25 mouse cellular contexts compared by ENCODE assay signal in genomic region chr10:125800572-125801114, GRCm38 (mm10).
DNase-seq lines count a peak whose midpoint lies in the region; ATAC-seq lines count a peak whose summit lies in the region.
"Had no signal": no experiment of that assay in that cellular context is flagged by ENCODE, and none has a peak within 500 bp of the region (broad histone marks: within the 10 kb centered on the region; RNA-seq: fewer than 3 reads in every experiment).

No protein-coding gene starts in this region.

- WGBS in midbrain, embryonic 10.5 days: 40% methylated on average over 2 of the region's 2 CpGs
- WGBS in midbrain, embryonic 16.5 days: 31% methylated on average over 2 of the region's 2 CpGs

- H3K4me3 ChIP-seq in midbrain, embryonic 10.5 days: no peak overlapping the region
- H3K4me3 ChIP-seq in midbrain, embryonic 16.5 days (ENCODE audit: low read depth, low read length): no peak overlapping the region
- H3K4me3 ChIP-seq: embryonic facial prominence, embryonic 12.5 days; forebrain, embryonic 15.5 days; heart, embryonic 13.5 days; left cerebral cortex, adult 2 months; midbrain, embryonic 13.5 days; myocyte had no signal

- H3K36me3 ChIP-seq in midbrain, embryonic 10.5 days: no peaks in the 10 kb centered on the region
- H3K36me3 ChIP-seq in midbrain, embryonic 16.5 days (ENCODE audit: control insufficient read depth, insufficient read depth, low read length): no peaks in the 10 kb centered on the region
- H3K36me3 ChIP-seq: embryonic facial prominence, embryonic 12.5 days; forebrain, embryonic 15.5 days; heart, embryonic 13.5 days; midbrain, embryonic 13.5 days had no signal

- H3K27ac ChIP-seq in midbrain, embryonic 10.5 days (replicated peaks): 0 out of 2 replicates have a peak overlapping the region, but pooled peaks have one; percentile 7
- no peak overlapping the region for H3K27ac ChIP-seq in midbrain, embryonic 16.5 days (ENCODE audit: low read length)
- H3K27ac ChIP-seq: embryonic facial prominence, embryonic 12.5 days; forebrain, embryonic 15.5 days; heart, embryonic 13.5 days; left cerebral cortex, adult 2 months; midbrain, embryonic 13.5 days had no signal

- no peaks in the 10 kb centered on the region for H3K27me3 ChIP-seq in midbrain, embryonic 10.5 days (ENCODE audit: low read depth, poor library complexity, severe bottlenecking)
- no peaks in the 10 kb centered on the region for H3K27me3 ChIP-seq in midbrain, embryonic 16.5 days (ENCODE audit: control insufficient read depth, insufficient read depth, low read depth, low read length)
- H3K27me3 ChIP-seq: embryonic facial prominence, embryonic 12.5 days; forebrain, embryonic 15.5 days; midbrain, embryonic 13.5 days had no signal

- DNase-seq in midbrain, embryonic 10.5 days (ENCODE audit: low spot score): no peak
- peak; percentile 58 for DNase-seq in R1 (ENCODE audit: low read depth, low spot score)
- peak; percentile 88 for DNase-seq in gonadal fat pad, adult 2 months (ENCODE audit: low read depth)
- DNase-seq in retina, postnatal 1 day: peak; percentile 64
- DNase-seq in gastrocnemius, postnatal 4 days (ENCODE audit: low spot score in 2 of 2): no peak
- DNase-seq: adrenal gland, postnatal 36 days; cerebellum, adult 18-20 months; cerebellum, postnatal 25 days; heart, adult 18-20 months; heart, postnatal 4 days; kidney, adult 9 months; kidney, postnatal 25 days; lung, adult 2 months; lung, postnatal 36 days; right cerebral cortex, postnatal 4 days; thymus, postnatal 14 days had no signal

- no peak overlapping the region for H3K9ac ChIP-seq in midbrain, embryonic 16.5 days (ENCODE audit: low read depth, low read length)
- H3K9ac ChIP-seq: embryonic facial prominence, embryonic 12.5 days; forebrain, embryonic 15.5 days; heart, embryonic 13.5 days; midbrain, embryonic 13.5 days had no signal

- H3K4me1 ChIP-seq in midbrain, embryonic 10.5 days: peaks cover 20% of the 10 kb centered on the region
- H3K4me1 ChIP-seq in midbrain, embryonic 16.5 days (ENCODE audit: control insufficient read depth, insufficient read depth, low read length): peaks cover 4% of the 10 kb centered on the region

- H3K4me2 ChIP-seq in midbrain, embryonic 16.5 days (ENCODE audit: low read length): no peak overlapping the region
- H3K4me2 ChIP-seq: embryonic facial prominence, embryonic 12.5 days; forebrain, embryonic 15.5 days; heart, embryonic 13.5 days; liver, embryonic 11.5 days; midbrain, embryonic 13.5 days had no signal

- no peak for ATAC-seq in midbrain, embryonic 16.5 days
- ATAC-seq in megakaryocyte progenitor cell, adult 5-6 weeks (replicated peaks; ENCODE audit: poor library complexity): no peak
- ATAC-seq: midbrain, embryonic 13.5 days had no signal

- no peaks in the 10 kb centered on the region for H3K9me3 ChIP-seq in midbrain, embryonic 10.5 days (replicated peaks)
- no peaks in the 10 kb centered on the region for H3K9me3 ChIP-seq in midbrain, embryonic 16.5 days (replicated peaks; ENCODE audit: control insufficient read depth, low read length, poor library complexity, severe bottlenecking)
- H3K9me3 ChIP-seq: embryonic facial prominence, embryonic 12.5 days; forebrain, embryonic 15.5 days; heart, embryonic 13.5 days; midbrain, embryonic 13.5 days had no signal

Comparison
In these comparisons a context has a peak if more than half of its experiments do, and no peak if none do; other contexts are left out.
1. DNase-seq: peak in R1 (single experiment), gonadal fat pad, adult 2 months (single experiment) and retina, postnatal 1 day (single experiment); none in midbrain, embryonic 10.5 days (single experiment) and gastrocnemius, postnatal 4 days (0 of 2).